13 mouse cellular contexts compared by ENCODE assay signal in genomic region chr6:31121008-31121407, GRCm38 (mm10).
DNase-seq lines count a peak whose midpoint lies in the region; ATAC-seq and TF ChIP-seq lines count a peak whose summit lies in the region.
"Had no signal": no experiment of that assay in that cellular context is flagged by ENCODE, and none has a peak within 500 bp of the region (broad histone marks: within the 10 kb centered on the region; RNA-seq: fewer than 3 reads in every experiment).

No protein-coding gene starts in this region.

- H3K27ac ChIP-seq in forebrain, postnatal 0 days (ENCODE audit: low read depth, low read length): no peak overlapping the region
- no peak overlapping the region for H3K27ac ChIP-seq in forebrain, embryonic 11.5 days (ENCODE audit: low read depth, low read length)
- H3K27ac ChIP-seq in hindbrain, embryonic 14.5 days: no peak overlapping the region
- H3K27ac ChIP-seq: kidney, embryonic 15.5 days; stomach, embryonic 15.5 days had no signal

- ATAC-seq in forebrain, postnatal 0 days: peak; percentile 50
- ATAC-seq in forebrain, embryonic 11.5 days (replicated peaks; ENCODE audit: low FRiP score): no peak
- ATAC-seq in megakaryocyte, adult 5-6 weeks (ENCODE audit: poor library complexity, severe bottlenecking): no peak
- ATAC-seq in hindbrain, embryonic 14.5 days (ENCODE audit: low FRiP score): no peak

- H3K4me1 ChIP-seq in forebrain, postnatal 0 days (ENCODE audit: insufficient read depth): no peaks in the 10 kb centered on the region
- H3K4me1 ChIP-seq in forebrain, embryonic 11.5 days (replicated peaks; ENCODE audit: control insufficient read depth, insufficient read depth, low read length): 0 out of 2 replicates have a peak, but pooled peaks cover 2% of the 10 kb centered on the region
- peaks cover 86% of the 10 kb centered on the region for H3K4me1 ChIP-seq in megakaryocyte, embryonic 14.5 days
- peaks cover 6% of the 10 kb centered on the region; the same call in 1 of the 2 replicates for H3K4me1 ChIP-seq in hindbrain, embryonic 14.5 days (replicated peaks; ENCODE audit: control insufficient read depth, insufficient read depth, low read length)
- H3K4me1 ChIP-seq: kidney, embryonic 15.5 days; stomach, embryonic 15.5 days had no signal

- H3K27me3 ChIP-seq in forebrain, postnatal 0 days (ENCODE audit: insufficient read depth, low read length): no peaks in the 10 kb centered on the region
- no peaks in the 10 kb centered on the region for H3K27me3 ChIP-seq in forebrain, embryonic 11.5 days (ENCODE audit: control insufficient read depth, insufficient read depth, low read length)
- no peaks in the 10 kb centered on the region for H3K27me3 ChIP-seq in megakaryocyte, embryonic 14.5 days (replicated peaks)
- H3K27me3 ChIP-seq in hindbrain, embryonic 14.5 days (ENCODE audit: control insufficient read depth, insufficient read depth, low read length): no peaks in the 10 kb centered on the region
- H3K27me3 ChIP-seq: kidney, embryonic 15.5 days; stomach, embryonic 15.5 days had no signal

- TF ChIP-seq CTCF in forebrain, postnatal 0 days (IDR thresholded peaks at IDR 0.05; ENCODE audit: low read depth): no peak

- no peak for DNase-seq in forebrain, postnatal 0 days
- no peak for DNase-seq in forebrain, embryonic 11.5 days (ENCODE audit: low spot score)
- DNase-seq in hindbrain, embryonic 14.5 days (ENCODE audit: low spot score): peak; percentile 39
- peak; percentile 58 for DNase-seq in skeletal muscle tissue, adult 2 months (ENCODE audit: low read depth, low spot score)
- DNase-seq in MN1 (ENCODE audit: low spot score): no peak
- no peak for DNase-seq in ovary, adult 18-20 months (ENCODE audit: low spot score)
- DNase-seq: adrenal gland, postnatal 10 days; cerebellum, adult 11-12 months; right cerebral cortex, adult 18-20 months had no signal

- H3K4me3 ChIP-seq in forebrain, postnatal 0 days (ENCODE audit: low read depth, low read length): no peak overlapping the region
- no peak overlapping the region for H3K4me3 ChIP-seq in forebrain, embryonic 11.5 days (ENCODE audit: low read depth, low read length)
- H3K4me3 ChIP-seq in megakaryocyte, embryonic 14.5 days (replicated peaks): peak overlapping the region; percentile 48
- H3K4me3 ChIP-seq in hindbrain, embryonic 14.5 days (replicated peaks; ENCODE audit: low read length): no peak overlapping the region
- H3K4me3 ChIP-seq: kidney, embryonic 15.5 days; stomach, embryonic 15.5 days had no signal

- H3K36me3 ChIP-seq in forebrain, postnatal 0 days (ENCODE audit: insufficient read depth): no peaks in the 10 kb centered on the region
- no peaks in the 10 kb centered on the region for H3K36me3 ChIP-seq in forebrain, embryonic 11.5 days (ENCODE audit: control insufficient read depth, insufficient read depth, low read length)
- peaks cover 81% of the 10 kb centered on the region for H3K36me3 ChIP-seq in megakaryocyte, embryonic 14.5 days (replicated peaks; ENCODE audit: low read length)
- H3K36me3 ChIP-seq in hindbrain, embryonic 14.5 days (replicated peaks; ENCODE audit: control insufficient read depth, insufficient read depth): no peaks in the 10 kb centered on the region
- H3K36me3 ChIP-seq: kidney, embryonic 15.5 days; stomach, embryonic 15.5 days had no signal

- H3K9me3 ChIP-seq in forebrain, postnatal 0 days (ENCODE audit: low read length): no peaks in the 10 kb centered on the region
- no peaks in the 10 kb centered on the region for H3K9me3 ChIP-seq in forebrain, embryonic 11.5 days (ENCODE audit: control insufficient read depth, low read length)
- no peaks in the 10 kb centered on the region for H3K9me3 ChIP-seq in megakaryocyte, embryonic 14.5 days
- no peaks in the 10 kb centered on the region for H3K9me3 ChIP-seq in hindbrain, embryonic 14.5 days (ENCODE audit: control insufficient read depth, low read length)
- H3K9me3 ChIP-seq: kidney, embryonic 15.5 days; stomach, embryonic 15.5 days had no signal

- WGBS in forebrain, postnatal 0 days: 20% methylated on average over 8 of the region's 8 CpGs
- WGBS in forebrain, embryonic 11.5 days: 63% methylated on average over 8 of the region's 8 CpGs
- 10% methylated on average over 8 of the region's 8 CpGs for WGBS in hindbrain, embryonic 14.5 days

- no peak overlapping the region for H3K4me2 ChIP-seq in forebrain, postnatal 0 days (ENCODE audit: low read depth)
- H3K4me2 ChIP-seq in forebrain, embryonic 11.5 days (ENCODE audit: low read depth, low read length, severe bottlenecking): no peak overlapping the region
- H3K4me2 ChIP-seq in hindbrain, embryonic 14.5 days (replicated peaks): peak overlapping the region; percentile 16
- H3K4me2 ChIP-seq: kidney, embryonic 15.5 days; stomach, embryonic 15.5 days had no signal

- H3K9ac ChIP-seq in forebrain, postnatal 0 days: no peak overlapping the region
- no peak overlapping the region for H3K9ac ChIP-seq in forebrain, embryonic 11.5 days (ENCODE audit: low read length)
- H3K9ac ChIP-seq in hindbrain, embryonic 14.5 days: no peak overlapping the region
- H3K9ac ChIP-seq: kidney, embryonic 15.5 days; stomach, embryonic 15.5 days had no signal

Comparison
In these comparisons a context has a peak if more than half of its experiments do, and no peak if none do; other contexts are left out.
1. DNase-seq: peak in hindbrain, embryonic 14.5 days (single experiment) and skeletal muscle tissue, adult 2 months (single experiment); none in forebrain, postnatal 0 days (single experiment), forebrain, embryonic 11.5 days (single experiment), MN1 (single experiment) and ovary, adult 18-20 months (single experiment).